Mouse (Mus musculus) left cerebral cortex, postnatal 10 days (tissue): ENCODE measurements around the gene Map2k3. TPM values are rescaled to one million over a fixed set of nuclear protein-coding genes. Genes with fewer than 3 reads are reported as not detected.
A peak's percentile ranks its signal among the peaks of the same experiment; 100 is the strongest.
"Not testable (repeated sequence)": the region's sequence is repeated elsewhere in the genome, so short reads cannot be mapped to it uniquely, and the experiment has no call there.

ENCODE experiments used
- DNase-seq, 2 experiments: peaks; one replicate each; pipeline ENCODE4 v3.0.0; 2021 to 2022; ENCODE audit warnings: low spot score in 2 of 2, mixed read lengths in 1 of 2; ENCODE audit errors: extremely low spot score in 1 of 2
- intact Hi-C: fragments of 180-260 bp; cut with DNase I; formaldehyde crosslinking; loops from one replicate; pipeline ENCODE4 v1.15.1; 2025
- total RNA-seq, 2 experiments: library from RNA; stranded (reverse); gene quantifications; 2 replicates each; pipeline ENCODE4 v1.2.3; 2021

The Map2k3 gene
- total RNA-seq: 10 to 100 TPM; 13.4 to 14.3 TPM

DNA sequence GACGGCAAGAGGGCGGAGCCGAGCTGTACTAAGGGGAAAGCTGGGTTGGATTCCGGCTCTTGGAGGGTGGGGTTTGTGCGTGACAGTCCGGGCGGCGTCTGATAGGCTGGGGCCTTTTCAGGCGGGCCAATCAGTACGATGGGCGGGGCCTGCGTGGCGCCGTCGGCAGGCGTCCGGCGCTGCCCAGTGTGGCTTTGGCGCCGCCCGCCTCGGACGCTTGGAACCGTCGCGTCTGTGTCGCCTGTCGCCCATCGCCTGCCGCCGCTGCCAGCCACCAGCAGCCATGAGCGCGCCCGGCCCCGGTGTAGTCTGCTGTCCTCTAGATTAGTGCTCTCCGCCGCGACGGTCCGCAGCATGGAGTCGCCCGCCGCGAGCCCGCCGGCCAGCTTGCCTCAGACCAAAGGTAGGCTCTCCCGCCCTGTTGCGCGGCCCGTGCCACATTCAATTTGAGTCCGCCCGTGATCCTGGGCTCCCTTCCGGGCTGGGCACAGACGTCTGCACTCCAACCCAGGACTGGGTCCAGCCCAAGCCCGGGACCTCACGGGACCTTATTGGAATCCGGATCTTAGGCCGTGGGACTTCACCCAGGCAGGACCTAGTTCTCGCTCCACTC, at the start of gene Map2k3:
TSS of gene Map2k3 (plus strand) at position 165 of the 613 bp plus-strand sequence.
- intact Hi-C loops: no loop called here
- DNase-seq: peak; percentile 92 to 99

DNA sequence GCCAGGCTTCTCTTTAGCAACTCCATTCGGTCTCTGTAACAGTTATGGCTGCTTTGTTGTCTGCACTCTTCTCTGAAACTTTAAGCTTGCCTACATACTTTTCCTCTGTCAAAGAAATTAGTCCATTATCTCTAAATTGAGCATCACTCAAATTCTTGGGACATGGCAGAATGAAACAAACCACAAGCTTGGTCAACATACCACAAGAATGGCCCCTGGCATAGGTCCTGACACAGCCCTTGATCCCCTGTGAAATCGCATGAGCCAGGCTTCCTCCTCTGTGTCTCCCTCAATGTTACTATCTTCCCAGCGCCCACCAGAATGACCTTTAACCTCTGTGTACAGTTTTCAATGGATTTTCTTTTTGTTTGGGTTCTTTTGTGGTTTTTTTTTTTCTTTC, 49.4 kb upstream of the Map2k3 start:
- DNase-seq: no peak
- intact Hi-C loops: no loop called here

DNA sequence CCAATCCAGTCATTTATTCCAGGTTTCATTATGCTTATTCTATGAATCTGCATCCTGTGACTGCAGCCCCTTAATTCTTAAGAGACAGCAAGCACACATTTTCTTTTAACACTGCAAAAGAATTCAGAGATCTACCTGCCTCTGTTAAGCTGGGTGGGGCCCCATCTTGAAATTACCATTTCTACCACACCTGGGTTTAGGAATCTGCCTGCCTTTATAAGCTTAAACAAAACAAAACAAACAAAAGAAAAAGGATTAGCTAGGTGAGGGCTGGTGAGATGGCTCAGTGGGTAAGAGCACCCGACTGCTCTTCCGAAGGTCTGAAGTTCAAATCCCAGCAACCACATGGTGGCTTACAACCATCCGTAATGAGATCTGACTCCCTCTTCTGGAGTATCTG, 44.8 kb upstream of the Map2k3 start:
- intact Hi-C loops, DNase-seq: not testable (repeated sequence)

DNA sequence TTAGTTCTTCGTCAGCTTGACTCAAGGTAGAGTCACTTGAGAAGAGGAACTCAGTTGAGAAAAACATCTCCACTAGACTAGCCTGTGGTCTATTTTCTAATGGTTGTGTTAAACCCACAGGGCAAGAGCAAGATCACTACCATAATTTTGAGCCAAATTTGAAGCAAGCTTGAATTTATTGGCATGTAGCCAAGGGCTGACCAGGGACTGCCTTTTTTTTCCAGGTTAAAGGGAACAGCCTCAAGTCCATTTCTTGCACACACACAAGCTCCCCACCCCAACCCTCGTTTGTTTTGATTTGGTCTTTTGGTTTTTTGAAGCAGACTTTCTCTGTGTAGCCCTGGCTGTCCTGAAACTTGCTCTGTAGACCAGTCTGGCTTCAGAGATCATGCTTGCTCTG, 42.0 kb upstream of the Map2k3 start:
- DNase-seq: no peak

DNA sequence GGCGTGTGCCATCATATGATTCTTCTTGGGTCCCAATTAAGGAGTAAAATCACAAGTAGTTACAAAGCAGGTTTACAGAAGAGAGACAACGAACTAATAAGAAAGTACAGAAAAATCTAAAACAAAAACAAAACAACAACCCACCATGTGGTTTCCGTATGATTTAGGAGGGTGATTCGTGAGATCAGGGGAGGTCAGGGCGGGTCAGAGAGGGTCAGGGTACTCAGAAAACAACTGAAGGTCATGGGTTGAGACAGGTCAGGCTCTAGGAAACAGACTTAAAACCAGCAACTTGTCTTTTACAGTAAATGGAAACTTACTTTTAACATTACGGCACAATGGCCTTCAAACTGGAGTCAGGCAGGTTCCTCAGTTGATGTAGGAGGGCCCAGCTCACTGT, 41.5 kb upstream of the Map2k3 start:
- DNase-seq: no peak
- intact Hi-C loops: no loop called here

More for the DNA sequence above, 42.0 kb upstream of the Map2k3 start:
- intact Hi-C loops: no loop called here

DNA sequence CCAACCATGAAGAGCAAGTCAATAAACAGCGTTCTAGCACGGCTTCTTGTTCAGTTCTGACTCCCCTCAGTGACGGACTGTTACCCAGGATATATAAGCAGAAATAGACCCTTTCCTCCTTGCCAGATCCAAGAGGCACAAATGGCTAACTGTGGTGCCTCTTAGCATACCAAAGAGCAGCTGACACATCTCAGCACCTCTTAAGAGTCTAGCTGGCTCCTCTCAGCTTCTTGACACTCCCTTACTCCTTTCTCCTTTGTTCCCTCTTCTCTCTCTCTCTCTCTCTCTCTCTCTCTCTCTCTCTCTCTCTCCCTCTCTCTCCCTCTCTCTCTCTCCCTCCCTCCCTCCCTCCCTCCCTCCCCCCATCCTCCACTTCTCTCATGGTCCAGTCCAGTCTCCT, 41.1 kb upstream of the Map2k3 start:
- intact Hi-C loops: no loop called here
- DNase-seq: no peak

DNA sequence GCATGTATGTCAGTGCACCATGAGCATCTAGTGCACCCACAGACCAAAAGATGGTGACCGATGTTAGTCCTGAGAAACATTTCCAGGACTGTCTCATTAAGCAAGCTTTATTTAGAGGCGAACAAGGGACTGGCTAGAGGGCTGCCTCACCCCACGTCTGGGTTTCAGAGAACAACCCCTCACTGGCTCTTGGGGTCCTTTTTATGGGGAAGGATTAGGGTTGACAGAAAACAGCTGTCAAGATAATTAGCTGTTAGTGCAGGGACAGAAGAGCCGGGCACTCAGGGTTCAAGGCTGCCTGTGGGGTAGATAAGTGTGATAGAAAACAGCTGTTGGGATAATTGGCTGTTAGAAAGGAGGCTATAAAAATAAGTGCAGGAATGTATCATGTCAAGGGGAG, 35.9 kb upstream of the Map2k3 start:
- no peak for DNase-seq
- intact Hi-C loops: no loop called here

DNA sequence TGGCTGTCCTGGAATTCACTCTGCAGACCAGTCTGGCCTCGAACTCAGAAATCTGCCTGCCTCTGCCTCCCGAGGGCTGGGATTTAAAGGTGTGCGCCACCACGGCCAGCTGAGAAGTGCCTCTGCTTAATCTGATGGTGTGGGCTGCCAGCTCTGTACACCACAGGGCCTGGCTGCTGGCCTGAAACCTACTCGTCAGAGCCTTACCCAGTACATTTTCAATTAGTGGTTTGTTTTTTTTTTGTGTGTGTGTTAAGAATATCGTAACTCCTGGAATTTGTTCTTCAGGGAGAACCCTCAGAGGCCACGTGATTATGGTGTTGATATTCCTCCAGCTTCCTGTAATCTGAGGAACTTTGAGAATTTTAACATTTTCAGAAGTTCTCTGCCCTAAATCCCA, 29.8 kb upstream of the Map2k3 start:
- no peak for DNase-seq
- intact Hi-C loops: no loop called here

DNA sequence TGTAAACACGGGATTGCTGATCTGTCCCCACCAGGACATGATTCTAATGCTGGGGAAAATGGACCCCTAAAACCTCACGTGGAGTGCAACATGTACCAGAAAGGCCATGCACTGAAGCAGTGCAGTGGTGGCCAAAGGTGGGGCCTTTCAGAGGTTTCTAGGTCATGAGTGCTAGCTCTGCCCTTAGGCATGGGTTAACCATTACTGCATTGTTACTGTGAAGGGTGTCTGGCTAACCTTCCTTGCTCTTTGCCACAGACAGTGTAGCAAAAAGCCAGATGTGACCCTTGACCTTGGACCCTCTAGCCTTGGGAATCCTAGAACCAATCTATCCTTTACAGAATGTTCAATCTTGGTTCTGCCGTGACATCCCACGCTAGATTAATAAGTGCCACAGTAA, 29.3 kb upstream of the Map2k3 start:
- intact Hi-C loops: no loop called here
- no peak for DNase-seq

DNA sequence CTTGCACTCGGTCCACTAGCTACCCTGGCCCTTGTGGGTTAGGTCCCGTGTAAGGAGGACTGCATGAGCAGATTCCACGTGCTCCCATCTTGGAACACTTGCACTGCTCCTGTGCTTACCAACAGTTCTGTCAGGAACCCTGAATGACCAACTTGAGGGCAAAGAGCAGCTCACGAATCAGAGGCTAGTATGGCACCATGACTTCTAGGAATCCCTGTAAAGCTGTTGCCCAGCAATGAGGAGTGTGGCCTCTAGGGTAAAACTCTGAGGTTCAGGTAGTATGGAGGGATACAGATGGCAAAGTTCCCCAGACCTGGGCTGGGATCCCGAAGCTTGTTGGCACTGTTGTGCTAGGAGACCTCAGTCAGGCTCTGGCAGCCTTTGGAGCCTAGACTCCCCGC, 28.2 kb upstream of the Map2k3 start:
- DNase-seq: no peak
- intact Hi-C loops: no loop called here

DNA sequence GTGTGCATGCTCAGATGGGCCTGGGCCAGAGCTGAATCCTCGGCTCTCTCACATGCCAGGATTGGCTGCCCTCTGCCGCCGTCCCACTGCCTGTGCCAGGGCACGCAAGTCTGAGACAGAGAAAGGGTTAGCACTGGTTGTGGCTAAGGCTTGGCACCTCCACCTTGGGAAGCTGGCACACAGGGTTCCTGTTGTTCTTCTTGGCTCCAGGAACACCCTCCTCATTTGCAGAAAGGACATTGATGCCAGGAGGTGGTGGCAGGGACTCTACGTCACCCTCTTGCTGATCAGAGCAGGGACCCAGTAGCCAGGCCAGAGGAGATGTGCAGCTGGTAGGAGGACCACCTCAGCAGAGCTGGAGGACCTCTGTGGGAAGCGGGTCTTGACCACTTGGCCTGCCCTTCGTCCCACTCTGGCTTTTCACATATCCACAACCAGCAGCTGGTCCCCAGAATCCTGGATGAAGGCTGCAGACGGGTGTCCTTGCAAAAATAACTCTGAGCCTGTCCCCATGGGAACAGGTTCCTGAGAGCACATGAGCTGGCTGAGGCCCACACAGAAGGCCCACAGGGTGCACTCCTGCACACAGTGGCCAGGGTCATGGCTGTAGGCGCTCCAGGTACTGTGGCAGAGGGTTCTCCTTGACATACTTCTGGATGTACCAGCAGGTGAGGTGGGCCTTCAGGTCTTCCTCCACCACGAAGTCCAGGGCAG, 26.3 kb upstream of the Map2k3 start:
- DNase-seq: no peak
- intact Hi-C loops: no loop called here

DNA sequence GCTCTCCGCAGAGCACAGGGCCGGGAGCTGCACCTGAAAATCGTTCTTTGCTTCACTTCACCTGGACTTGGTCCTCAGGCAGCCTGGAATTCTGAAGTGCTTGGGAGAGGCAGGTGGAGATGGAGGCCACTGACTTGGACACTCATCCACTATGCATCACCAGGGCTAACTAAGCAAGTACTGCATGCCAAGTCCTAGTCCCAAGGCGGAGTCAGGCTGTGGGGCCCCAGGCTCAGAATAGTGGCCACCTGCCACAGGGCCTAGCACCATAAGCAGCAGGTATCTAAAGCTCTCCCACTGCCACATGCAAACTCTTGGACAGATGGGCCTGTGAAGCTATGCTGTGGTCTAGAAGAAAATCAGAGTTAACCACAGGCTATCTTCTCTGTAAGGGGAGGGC, 25.4 kb upstream of the Map2k3 start:
- no peak for DNase-seq
- intact Hi-C loops: no loop called here

DNA sequence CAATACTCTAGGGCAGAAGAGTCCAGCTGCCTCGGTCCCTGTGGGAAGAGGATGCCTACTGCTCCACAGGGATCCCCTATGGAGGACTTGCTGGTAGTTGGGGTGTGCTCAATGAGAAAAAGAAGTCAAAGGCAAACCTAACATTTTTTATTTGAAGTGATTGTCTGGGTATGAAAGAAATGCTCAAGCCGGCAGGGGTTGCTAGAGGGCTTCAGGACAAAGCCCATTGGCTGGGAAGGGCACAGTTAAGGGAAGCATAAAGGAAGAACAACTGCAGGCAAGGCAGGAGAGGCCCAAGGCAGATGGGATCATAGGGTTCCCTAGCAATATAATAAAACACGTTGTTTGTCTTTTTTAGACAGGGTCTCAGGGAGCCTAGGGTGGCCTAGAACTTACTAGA, 23.8 kb upstream of the Map2k3 start:
- intact Hi-C loops: no loop called here
- DNase-seq: no peak

DNA sequence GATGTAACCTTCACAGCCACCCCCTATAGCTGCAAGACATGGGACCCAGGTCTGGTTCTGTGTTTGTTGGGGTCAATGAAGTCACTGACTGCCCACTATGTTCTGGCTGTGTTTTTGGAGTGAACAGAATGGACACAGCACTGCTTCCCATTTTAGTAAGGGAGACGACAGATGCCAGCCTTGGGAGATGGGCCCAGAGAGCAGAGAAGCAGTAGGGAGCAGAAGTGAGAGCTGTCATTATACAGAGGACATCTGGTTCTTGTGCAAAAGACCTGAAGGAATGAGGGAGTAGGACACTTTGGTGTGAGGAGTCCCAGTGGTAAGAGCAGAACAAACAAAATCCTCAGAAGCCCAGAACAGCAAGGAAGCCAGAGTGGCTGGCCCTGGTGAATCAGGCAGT, 22.2 kb upstream of the Map2k3 start:
- intact Hi-C loops: no loop called here

DNA sequence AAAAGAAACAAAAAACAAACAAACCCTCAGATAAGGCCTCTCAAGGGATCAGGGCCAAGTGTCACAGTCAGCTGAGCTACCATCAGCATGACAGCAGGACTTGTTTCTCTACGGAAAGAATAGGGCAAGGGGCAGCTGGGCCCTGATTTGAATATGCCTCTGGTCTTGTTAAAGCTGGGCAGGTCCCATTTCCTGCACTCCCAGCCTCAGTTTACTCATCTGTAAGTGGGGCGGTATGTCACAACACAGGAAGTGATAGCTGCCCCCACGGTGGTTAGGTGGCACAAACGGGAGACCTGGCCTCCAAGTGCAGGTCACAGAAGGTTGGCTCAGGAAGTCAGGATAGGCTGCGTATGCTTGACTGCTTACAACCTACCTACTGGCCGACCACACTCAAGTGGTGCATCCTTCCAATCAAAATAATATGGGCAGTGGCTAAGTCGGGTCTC, 19.3 kb upstream of the Map2k3 start:
- intact Hi-C loops: no loop called here
- no peak for DNase-seq

More for the DNA sequence above, 22.2 kb upstream of the Map2k3 start:
- no peak for DNase-seq

DNA sequence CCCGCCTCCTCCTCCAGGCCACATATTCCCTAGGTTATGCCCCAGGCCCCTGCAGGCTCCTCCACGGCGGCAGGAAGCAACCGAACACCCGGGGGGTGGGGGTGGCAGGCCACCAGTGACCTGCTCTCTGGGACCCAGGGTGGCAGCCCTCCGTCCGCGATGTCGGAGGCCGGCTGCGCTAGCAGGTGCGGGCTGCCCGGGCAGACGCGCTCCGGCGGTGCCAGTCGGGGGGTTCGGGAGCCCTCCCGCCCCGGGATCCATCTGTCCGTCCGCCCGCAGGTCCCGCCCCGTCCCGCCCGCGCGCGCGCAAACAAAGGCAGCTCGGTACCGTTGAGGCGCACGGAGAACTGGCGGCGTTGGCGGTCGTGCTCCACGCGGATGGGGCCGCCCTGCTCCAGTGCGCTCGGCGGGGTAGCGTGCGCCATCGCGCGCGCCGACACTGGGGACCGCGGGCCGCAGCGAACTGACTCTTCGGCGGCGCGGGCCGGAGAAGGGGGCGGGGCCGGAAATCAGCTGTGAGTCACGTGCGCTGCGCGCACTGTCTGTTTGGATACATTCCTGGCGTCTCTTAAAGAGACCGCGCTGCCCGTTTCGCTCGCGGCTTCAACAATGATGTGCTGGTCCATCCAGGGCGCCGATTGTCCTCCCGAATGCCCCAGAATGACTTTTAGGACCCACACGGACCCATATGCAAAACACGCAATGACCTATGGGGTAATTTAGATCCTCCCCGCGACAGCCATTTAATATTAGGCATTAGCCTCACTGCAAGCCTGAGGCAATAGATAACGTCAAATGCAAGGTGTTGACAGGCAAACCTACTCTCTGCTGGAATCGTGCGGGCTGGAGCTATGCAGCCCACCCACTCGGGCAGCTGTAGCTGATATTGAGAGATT, 18.3 kb upstream of the Map2k3 start:
- intact Hi-C loops: no loop called here
- DNase-seq: peak; percentile 84 to 94

DNA sequence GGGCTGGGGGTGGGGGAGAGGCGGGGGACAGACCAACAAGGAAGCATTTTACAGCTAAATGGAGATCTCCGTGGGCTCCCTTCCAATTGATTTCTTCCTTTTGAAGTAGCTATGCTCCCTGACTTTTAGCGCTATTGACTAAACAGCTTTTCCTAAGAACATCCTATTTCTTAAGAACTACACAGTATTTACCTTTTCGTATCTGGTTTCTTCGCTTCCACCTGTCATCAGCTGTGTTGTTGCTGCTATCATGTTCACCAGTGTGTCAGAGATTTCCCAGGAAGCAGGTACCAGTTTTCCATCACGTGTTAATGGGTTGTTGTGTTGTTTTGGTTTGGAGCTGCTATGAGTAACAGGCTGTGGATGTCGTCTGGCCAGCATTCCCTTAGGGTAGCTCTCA, 17.3 kb upstream of the Map2k3 start, which contains the start of gene Natd1:
TSS of gene Natd1 (minus strand) at position 260 of the 400 bp plus-strand sequence.
- DNase-seq: no peak
- intact Hi-C loops: no loop called here

DNA sequence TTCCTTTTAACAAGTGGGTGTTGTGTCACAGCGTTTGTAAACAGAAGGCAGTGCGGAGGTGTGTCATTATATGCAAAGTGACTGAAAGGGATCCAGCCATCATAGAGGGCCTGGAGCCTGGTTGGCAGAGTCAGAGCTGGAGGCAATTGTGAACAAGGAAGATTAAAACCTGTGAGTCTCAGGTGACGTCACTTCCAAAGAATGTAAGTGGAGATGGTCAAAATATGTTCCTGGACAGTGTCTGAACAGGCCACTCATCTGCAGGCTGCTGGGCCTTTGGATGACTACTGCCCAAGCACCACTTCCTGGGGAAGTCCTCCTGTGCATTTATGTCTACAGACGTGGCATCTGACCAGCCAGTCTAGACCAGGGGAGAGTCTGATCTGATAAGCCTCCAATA, 16.6 kb upstream of the Map2k3 start:
- intact Hi-C loops: no loop called here
- no peak for DNase-seq

DNA sequence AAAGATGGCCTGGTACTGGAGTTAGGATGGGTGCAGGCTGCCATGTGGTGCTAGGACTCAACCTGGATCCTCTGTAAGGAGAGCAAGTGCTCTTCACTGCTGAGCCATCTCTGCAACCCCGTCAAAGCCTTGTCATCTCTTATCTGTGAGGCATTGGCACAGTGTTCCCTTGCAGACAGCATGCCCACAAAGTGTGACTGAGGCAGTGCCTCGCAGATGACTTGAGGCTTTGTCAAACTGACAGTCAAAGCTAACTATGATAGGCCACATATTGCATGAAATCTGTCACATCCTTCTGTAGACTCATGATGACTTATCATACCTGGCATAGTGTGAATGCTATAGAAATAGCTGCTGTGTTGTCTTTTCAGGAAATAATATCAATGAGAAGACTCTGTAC, 11.8 kb upstream of the Map2k3 start:
- DNase-seq: no peak

DNA sequence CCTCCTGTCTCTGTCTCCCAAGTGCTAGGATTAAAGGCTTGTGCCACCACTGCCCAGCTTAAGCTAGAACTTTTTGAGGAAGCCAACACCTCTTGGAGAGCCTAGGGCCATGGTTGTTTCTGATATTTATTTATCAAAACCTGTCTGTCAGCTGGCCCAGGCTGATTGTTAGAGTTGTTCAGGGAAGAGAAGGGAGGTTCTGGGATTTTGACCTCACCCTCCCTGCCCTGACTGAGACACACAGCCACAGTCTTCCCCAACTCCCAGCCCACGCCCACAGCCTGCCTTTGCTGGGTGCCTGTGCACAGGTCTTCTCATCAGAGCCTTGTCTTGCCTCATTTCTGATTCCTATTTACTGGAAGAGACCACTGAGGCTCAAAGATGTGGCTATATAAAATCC, 9.6 kb upstream of the Map2k3 start:
- intact Hi-C loops: no loop called here

More for the DNA sequence above, 11.8 kb upstream of the Map2k3 start:
- intact Hi-C loops: no loop called here

More for the DNA sequence above, 9.6 kb upstream of the Map2k3 start:
- DNase-seq: no peak
